Mouse (Mus musculus) lung, adult 10 weeks (tissue): Measurements from ENCODE around the gene Srd5a3. TPM values are rescaled to one million over a fixed set of nuclear protein-coding genes. Genes with fewer than 3 reads are reported as not detected.

Source experiments
- polyA plus RNA-seq: library from polyadenylated mRNA; stranded (reverse); fragments of 350-450 nt; fragmentation: Illumina TruSeq; extraction: RNeasy Lipid Tissue Mini Kit (QIAGEN cat#74804); gene quantifications from one replicate; pipeline ENCODE4 v1.2.3, GENCODE M21; 2014; ENCODE audit warnings: low read depth, low replicate concordance; ENCODE audit not compliant: insufficient read depth

The Srd5a3 gene
- polyA plus RNA-seq, result 24.8 TPM

DNA sequence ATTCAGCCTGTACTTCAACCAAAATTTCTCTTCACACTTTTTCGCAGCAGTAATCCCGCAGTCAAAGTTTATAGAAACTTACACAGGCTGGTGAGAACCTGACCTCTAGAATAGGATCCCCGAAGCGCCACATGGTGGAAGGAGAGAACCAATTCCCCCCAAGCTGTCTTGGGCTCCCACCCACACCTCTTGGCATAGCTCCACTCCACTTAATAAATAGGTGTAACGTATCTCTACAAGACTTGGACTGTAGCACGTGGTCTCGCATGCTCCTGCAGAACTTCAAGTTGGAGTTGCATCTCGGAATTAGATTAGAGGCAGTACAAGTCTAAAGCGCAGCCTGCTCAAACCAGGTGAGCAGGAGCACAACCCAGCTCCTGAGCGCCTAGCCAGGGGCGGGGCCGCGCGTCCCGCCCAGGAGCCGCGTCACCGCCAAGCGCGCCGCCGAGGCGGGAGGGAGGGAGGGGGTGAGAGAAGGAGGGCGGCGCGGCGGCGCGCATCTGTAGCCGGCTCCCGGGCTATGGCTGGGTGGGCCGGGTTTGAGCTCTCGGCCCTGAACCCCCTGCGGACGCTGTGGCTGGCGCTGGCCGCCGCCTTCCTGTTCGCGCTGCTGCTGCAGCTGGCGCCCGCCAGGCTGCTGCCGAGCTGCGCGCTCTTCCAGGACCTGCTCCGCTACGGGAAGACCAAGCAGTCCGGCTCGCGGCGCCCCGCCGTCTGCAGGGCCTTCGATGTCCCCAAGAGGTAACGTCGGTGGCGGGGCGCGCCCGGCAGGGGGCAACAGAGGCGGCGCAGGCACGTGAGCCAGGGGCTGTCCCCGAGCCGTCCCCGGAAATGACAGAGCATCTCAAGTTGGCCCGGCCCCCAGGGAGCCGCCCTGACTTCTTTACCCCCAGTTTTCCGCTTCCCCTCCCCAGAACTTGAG lies at the start of gene Srd5a3:
Gene Srd5a3, plus strand, starts transcription at position 464 of the 922 bp plus-strand sequence.

DNA sequence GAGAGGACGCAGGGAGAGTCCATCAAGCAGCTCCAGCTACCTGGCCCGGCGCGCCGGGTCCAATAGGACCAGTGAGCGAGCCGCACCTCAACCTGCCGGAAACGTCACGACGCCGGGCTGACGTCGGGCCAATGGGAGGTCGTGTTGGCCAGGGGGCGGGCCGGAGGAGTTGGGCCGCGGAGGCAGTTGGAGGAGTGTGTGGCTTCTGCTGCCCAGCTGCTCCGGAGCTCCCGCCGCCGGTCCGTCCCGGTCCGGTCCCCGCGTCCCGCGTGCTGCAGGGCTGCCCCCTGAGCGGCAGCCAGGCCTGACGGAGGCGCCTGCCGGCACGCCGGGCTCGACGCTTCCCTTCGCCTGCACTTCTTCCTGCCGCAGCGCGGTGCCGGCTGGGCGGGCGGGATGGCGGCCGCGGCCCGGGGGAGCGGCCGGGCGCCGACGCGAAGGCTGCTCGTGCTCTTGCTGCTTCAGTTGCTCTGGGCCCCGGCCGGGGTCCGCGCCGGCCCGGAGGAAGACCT lies 43.7 kb downstream of the Srd5a3 start, which contains the start of gene Tmem165:
Gene Tmem165, plus strand, starts transcription at position 131 of the 512 bp plus-strand sequence.

Other genes starting within 250 kb of the Srd5a3 start
- gene Kdr, start 161.8 kb upstream of the Srd5a3 start, polyA plus RNA-seq, result 55.0 TPM
- 45.3 TPM for gene Tmem165, start 43.6 kb downstream of the Srd5a3 start, polyA plus RNA-seq
- gene Clock, start 164.5 kb downstream of the Srd5a3 start, polyA plus RNA-seq, result 8.3 TPM
- not detected for gene Pdcl2, start 190.9 kb downstream of the Srd5a3 start, polyA plus RNA-seq
- gene Nmu, start 223.5 kb downstream of the Srd5a3 start, polyA plus RNA-seq, result not detected